Mouse (Mus musculus) neural tube, embryonic 11.5 days (tissue): ENCODE data around the gene Vdr. TPM values are rescaled to one million over a fixed set of nuclear protein-coding genes. Genes with fewer than 3 reads are reported as not detected.

Experiments used
- ATAC-seq: fragments of 200-750 bp; cut with Nextera tagmentation; 2 replicates; pipeline ENCODE4 v1.8.0; 2017; ENCODE audit warnings: moderate number of reproducible peaks, mild to moderate bottlenecking, moderate TSS enrichment, moderate library complexity; ENCODE audit not compliant: insufficient read depth, low FRiP score, low TSS enrichment
- DNase-seq: peaks from one replicate; pipeline ENCODE4 v3.0.0-alpha.2; 2015; ENCODE audit warnings: low spot score
- H3K27ac ChIP-seq: fragments of 300-500 bp; sonication (generic); 2 replicates; pipeline ENCODE4 v1.5.1; 2014; ENCODE audit warnings: low read depth, mild to moderate bottlenecking, low read length
- H3K27me3 ChIP-seq: fragments of 300-500 bp; sonication (generic); 2 replicates; pipeline ENCODE4 v1.6.1; 2014; ENCODE audit warnings: mild to moderate bottlenecking, low read length, mixed read lengths; ENCODE audit not compliant: control insufficient read depth, insufficient read depth
- H3K36me3 ChIP-seq: fragments of 300-500 bp; sonication (generic); 2 replicates; pipeline ENCODE4 v1.6.1; 2014; ENCODE audit warnings: mild to moderate bottlenecking, low read length, moderate library complexity, mixed read lengths; ENCODE audit not compliant: control insufficient read depth, insufficient read depth
- H3K4me1 ChIP-seq: fragments of 300-500 bp; sonication (generic); 2 replicates; pipeline ENCODE4 v1.6.1; 2014; ENCODE audit warnings: low read length, mixed read lengths; ENCODE audit not compliant: control insufficient read depth, insufficient read depth
- H3K4me2 ChIP-seq: fragments of 300-500 bp; sonication (generic); 2 replicates; pipeline ENCODE4 v1.6.1; 2014; ENCODE audit warnings: low read depth, mild to moderate bottlenecking, moderate library complexity
- H3K4me3 ChIP-seq: fragments of 300-500 bp; sonication (generic); 2 replicates; pipeline ENCODE4 v1.5.1; 2014; ENCODE audit warnings: low read depth, low read length
- H3K9ac ChIP-seq: fragments of 300-500 bp; sonication (generic); 2 replicates; pipeline ENCODE4 v1.6.1; 2014; ENCODE audit warnings: mild to moderate bottlenecking, low read length
- H3K9me3 ChIP-seq: fragments of 300-500 bp; sonication (generic); 2 replicates; pipeline ENCODE4 v1.6.1; 2016; ENCODE audit warnings: low read length; ENCODE audit not compliant: control insufficient read depth
- WGBS: fragments of 180-500 bp; shearing (Covaris S2); extraction: QIAGEN DNeasy Blood & Tissue Kit; methylation state at CpG from one replicate; pipeline ENCODE4 v1.1.7; 2014; 5-methylcytosine and 5-hydroxymethylcytosine counted together
- polyA plus RNA-seq: library from polyadenylated mRNA; unstranded; fragments of >200 nt; fragmentation: Nextera tagmentation; extraction: Ambion mirVana; gene quantifications from 2 replicates; pipeline ENCODE4 v1.2.1, GENCODE M21; 2014

Gene Vdr
- polyA plus RNA-seq, 1 experiment from 2014 or later, result 0.16 TPM

- Histone ChIP-seq H3K4me1 (peaks cover 36% of the 10 kb centered on the region), H3K27ac (peak overlapping the region; percentile 44; the same call in 1 of the 2 replicates), H3K4me2 (peak overlapping the region; percentile 20; the same call in 1 of the 2 replicates), H3K27me3 (no peaks in the 10 kb centered on the region), H3K9me3 (no peaks in the 10 kb centered on the region), H3K9ac (0 out of 2 replicates have a peak overlapping the region, but pooled peaks have one; percentile 10), H3K4me3 (no peak overlapping the region), H3K36me3 (peaks cover 3% of the 10 kb centered on the region; the same call in 1 of the 2 replicates)
- DNase-seq (peak; percentile 9), ATAC-seq (no peak)
- WGBS, result 52% methylated on average over 6 of the region's 6 CpGs
These were observed 82.1 kb downstream of the Vdr start for GRCm38 (mm10) chr15:97828221-97828842.

DNA sequence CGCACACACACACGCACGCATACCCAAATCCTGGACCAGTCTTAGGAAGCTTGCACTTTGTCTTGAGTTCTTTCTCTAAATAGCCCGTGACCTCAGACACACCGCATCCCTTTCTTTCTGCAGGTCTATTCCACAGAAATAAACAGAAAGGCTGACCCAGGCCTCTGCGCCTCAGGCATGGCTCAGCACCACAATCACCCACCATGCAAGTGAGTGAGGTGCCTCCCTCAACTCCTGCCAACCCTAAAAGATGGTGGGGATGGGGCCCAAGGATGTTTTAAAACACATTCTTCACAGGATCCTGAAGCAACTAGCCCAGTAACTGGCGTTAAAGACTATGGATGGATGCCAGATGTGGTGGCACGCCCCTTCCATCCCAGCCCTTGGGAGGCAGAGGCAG lies 83.0 kb downstream of the Vdr start:
- 88% methylated on average over 8 of the region's 8 CpGs for WGBS
- Histone ChIP-seq H3K36me3 (peaks cover 3% of the 10 kb centered on the region; the same call in 1 of the 2 replicates), H3K27me3 (no peaks in the 10 kb centered on the region), H3K27ac (no peak overlapping the region), H3K4me1 (peaks cover 39% of the 10 kb centered on the region), H3K4me2 (no peak overlapping the region), H3K4me3 (no peak overlapping the region), H3K9me3 (no peaks in the 10 kb centered on the region), H3K9ac (no peak overlapping the region)
- no peak for DNase-seq
- no peak for ATAC-seq

GRCm38 (mm10) chr15:97826588-97827261 lies 83.7 kb downstream of the Vdr start:
- ATAC-seq (no peak), DNase-seq (peak; percentile 5)
- 63% methylated on average over 5 of the region's 5 CpGs for WGBS
- Histone ChIP-seq H3K27ac (no peak overlapping the region), H3K36me3 (peaks cover 3% of the 10 kb centered on the region; the same call in 1 of the 2 replicates), H3K4me1 (peaks cover 44% of the 10 kb centered on the region), H3K27me3 (no peaks in the 10 kb centered on the region), H3K4me3 (no peak overlapping the region), H3K4me2 (no peak overlapping the region), H3K9ac (no peak overlapping the region), H3K9me3 (no peaks in the 10 kb centered on the region)

DNA sequence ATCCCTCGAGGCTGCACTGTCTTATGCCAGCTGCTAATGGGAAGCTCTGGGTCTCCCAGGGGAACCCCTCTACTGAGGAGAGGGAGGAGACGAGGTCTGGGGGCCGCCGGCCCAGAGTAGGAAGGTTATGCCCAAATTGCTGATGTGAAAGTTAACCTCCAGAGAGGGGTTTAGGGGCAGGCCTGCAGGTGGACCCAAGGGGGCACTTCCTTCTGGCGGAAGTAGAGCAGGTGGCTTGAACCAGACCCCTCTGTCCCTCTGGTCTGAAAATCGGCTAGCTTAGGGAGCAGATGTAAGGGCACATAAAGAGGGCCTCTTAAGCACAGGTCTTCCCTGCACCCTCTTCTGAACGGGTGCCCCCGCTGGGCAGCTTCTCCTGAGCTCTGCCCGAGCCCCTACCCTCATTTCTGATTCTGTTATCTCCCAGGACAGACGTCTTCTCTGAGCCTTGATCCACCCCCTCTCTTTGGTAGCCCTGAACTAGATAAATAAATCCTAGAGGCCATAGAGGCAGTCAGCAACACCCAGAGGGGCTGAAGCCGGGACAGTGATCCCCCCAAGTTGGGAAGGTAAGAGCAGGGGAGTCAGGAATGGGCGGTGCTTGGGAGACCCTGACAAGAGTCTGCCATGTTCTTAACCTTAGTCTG lies 84.4 kb downstream of the Vdr start:
- no peak overlapping the region for H3K9ac ChIP-seq

DNA sequence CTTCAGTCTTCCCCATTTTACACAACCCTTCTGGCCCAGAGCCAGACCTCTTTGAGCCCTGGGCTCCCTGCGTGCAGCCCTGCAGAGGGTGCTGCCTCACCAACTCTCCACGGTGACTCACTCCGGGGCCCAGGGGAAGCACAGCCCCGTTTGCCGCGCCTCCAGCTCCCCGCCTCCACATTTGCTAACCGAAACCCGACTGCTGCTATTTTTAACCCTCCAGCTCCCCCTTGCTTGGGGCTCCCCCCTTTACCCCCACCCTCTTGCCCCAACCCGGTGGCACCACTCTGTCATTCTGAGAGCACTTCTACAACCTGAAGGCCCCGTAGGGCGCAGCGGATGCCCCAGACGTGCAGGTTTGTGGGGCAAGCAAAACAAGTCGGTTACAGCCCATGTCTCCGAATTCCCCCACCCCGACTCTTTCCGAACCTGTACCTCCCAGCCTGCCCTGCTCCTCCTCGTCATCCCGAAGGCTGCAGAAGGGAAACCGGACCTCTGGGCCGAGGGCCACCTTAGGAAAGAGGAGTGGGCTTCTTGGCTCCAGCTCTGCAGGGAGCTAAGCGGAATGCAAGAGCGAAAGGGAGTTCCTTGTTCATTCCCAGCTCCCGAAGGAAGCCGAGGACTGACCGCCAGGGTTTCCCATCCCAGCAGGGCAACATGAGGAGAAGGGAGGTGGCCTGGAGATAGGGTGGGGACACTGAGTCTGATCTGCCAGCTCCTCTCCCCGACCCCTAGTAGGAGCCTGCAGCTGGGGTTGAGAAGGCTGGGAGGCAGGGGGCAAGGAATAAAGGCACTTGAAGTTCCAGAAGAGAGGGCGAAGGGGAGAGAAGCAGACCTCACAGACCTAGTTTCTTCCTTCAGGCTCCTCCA lies 85.1 kb downstream of the Vdr start:
- Histone ChIP-seq H3K9ac (peak overlapping the region; percentile 44), H3K9me3 (no peaks in the 10 kb centered on the region), H3K27ac (no peak overlapping the region), H3K4me2 (peak overlapping the region; percentile 15; the same call in 1 of the 2 replicates), H3K4me1 (peaks cover 45% of the 10 kb centered on the region), H3K27me3 (no peaks in the 10 kb centered on the region), H3K36me3 (peaks cover 4% of the 10 kb centered on the region), H3K4me3 (no peak overlapping the region)
- no peak for ATAC-seq
- peak; percentile 39 for DNase-seq
- 10% methylated on average over 29 of the region's 29 CpGs for WGBS

More for the DNA sequence above, 84.4 kb downstream of the Vdr start:
- Histone ChIP-seq H3K4me2 (peak overlapping the region; percentile 15; the same call in 1 of the 2 replicates), H3K4me3 (no peak overlapping the region), H3K9me3 (no peaks in the 10 kb centered on the region), H3K36me3 (peaks cover 3% of the 10 kb centered on the region; the same call in 1 of the 2 replicates), H3K4me1 (peaks cover 45% of the 10 kb centered on the region), H3K27ac (no peak overlapping the region), H3K27me3 (no peaks in the 10 kb centered on the region)
- ATAC-seq (no peak), DNase-seq (no peak)
- 55% methylated on average over 12 of the region's 12 CpGs for WGBS

GRCm38 (mm10) chr15:97824042-97824441 lies 86.4 kb downstream of the Vdr start:
- H3K36me3 ChIP-seq, result peaks cover 5% of the 10 kb centered on the region
- H3K27me3 ChIP-seq, result no peaks in the 10 kb centered on the region
- H3K9ac ChIP-seq, result no peak overlapping the region
- H3K9me3 ChIP-seq, result no peaks in the 10 kb centered on the region
- H3K4me3 ChIP-seq, result no peak overlapping the region
- no peak overlapping the region for H3K27ac ChIP-seq
- no peak for ATAC-seq
- DNase-seq, result no peak
- no peak overlapping the region for H3K4me2 ChIP-seq
- 87% methylated on average over 6 of the region's 6 CpGs for WGBS
- H3K4me1 ChIP-seq, result peaks cover 34% of the 10 kb centered on the region

GRCm38 (mm10) chr15:97823479-97823878 lies 87.0 kb downstream of the Vdr start:
- Histone ChIP-seq H3K4me2 (no peak overlapping the region), H3K9me3 (no peaks in the 10 kb centered on the region), H3K9ac (no peak overlapping the region), H3K4me1 (peaks cover 29% of the 10 kb centered on the region), H3K27me3 (no peaks in the 10 kb centered on the region), H3K36me3 (peaks cover 5% of the 10 kb centered on the region), H3K27ac (no peak overlapping the region), H3K4me3 (no peak overlapping the region)
- 83% methylated on average over 12 of the region's 12 CpGs for WGBS
- DNase-seq, result peak; percentile 7
- no peak for ATAC-seq

GRCm38 (mm10) chr15:97822545-97823228 lies 87.7 kb downstream of the Vdr start:
- ATAC-seq (no peak), DNase-seq (no peak)
- no peak overlapping the region for H3K27ac ChIP-seq
- WGBS, result 58% methylated on average over 12 of the region's 12 CpGs
- no peak overlapping the region for H3K9ac ChIP-seq
- H3K4me3 ChIP-seq, result no peak overlapping the region
- peaks cover 5% of the 10 kb centered on the region for H3K36me3 ChIP-seq
- H3K4me1 ChIP-seq, result peaks cover 25% of the 10 kb centered on the region
- H3K27me3 ChIP-seq, result no peaks in the 10 kb centered on the region
- H3K9me3 ChIP-seq, result no peaks in the 10 kb centered on the region
- H3K4me2 ChIP-seq, result no peak overlapping the region
